Mouse (Mus musculus) cerebellum, adult 9-11 months (tissue): Measurements from ENCODE around the gene Usp26.

Experiments
- DNase-seq: peaks from one replicate; pipeline ENCODE4 v3.0.0; 2022

Usp26 gene

DNA sequence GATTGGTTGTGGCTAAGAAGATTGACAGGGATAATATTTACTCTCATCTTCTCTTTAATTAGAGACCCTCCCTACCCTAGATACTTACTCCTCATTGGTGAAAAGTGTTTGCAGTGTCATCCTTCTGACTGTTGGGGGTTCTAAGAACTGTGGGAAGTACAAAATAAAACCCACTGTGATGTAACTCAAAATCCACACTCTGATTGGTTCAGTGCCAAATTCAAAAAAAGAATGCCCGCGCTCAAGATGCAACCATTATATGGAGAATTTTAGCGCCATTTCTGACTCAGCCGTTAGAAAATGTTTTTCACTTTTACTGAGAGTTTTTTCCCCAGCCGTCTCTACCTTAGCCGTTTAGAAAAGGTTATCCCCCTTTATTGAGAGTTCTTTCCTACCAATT, at the start of gene Usp26:
Gene Usp26, minus strand, starts transcription at position 101 of the 400 bp plus-strand sequence.
- DNase-seq, result no peak

DNA sequence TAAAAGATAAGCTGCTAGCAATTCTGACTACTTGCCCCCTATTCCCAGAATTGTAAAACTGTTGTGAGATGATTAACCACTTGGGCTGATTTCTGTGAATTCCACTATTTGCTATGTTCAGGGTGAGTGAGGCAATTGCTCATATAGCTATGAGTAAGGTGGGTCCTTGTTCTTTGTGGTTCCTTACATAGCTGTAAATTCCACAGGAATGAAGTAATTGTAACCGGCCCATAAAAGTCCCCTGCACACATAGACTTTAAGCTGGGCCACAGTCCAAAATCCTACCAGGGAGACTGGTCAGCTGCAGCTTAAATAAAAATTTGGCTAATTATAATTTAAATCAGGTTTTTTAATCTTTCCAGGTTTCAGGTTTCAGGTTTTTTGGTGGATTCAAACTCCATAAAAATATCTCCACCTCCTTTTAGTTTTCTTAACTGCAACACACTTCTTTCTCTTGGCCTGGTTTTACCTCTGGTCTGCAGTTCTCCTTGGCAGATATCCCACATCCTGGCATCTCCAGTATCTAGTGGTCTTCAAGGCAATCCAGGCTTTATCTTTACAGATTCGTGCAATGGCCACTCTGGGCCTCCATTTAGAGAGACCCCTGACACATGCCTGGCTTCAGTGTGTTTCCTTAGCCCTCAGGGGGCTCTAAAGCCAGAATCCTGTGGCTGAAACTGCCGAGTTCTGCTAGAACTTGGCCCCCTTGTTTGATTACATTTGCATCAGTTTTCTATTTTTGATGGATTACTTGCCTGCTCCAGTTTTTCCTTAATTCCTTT, 13.6 kb upstream of the Usp26 start:
- DNase-seq, result no peak

DNA sequence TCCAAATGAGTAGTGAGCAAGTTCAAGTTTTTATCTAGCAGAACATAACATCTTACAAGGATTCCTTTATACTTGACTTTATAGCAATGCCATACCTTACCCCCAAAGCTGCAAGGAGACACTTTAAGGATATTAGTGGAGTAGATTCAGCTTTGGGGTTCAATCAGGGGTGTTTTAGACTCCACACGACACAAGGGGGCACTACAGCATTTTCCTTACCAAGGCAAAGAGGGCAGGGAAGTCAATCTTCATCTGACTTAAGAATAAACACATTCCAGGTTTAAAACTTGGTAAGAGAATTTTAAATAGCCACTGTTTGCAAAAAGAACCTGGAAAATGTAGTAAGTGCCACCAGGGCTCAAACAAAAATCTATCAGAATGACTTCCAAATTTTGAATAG, 33.6 kb downstream of the Usp26 start:
- DNase-seq, result no peak

DNA sequence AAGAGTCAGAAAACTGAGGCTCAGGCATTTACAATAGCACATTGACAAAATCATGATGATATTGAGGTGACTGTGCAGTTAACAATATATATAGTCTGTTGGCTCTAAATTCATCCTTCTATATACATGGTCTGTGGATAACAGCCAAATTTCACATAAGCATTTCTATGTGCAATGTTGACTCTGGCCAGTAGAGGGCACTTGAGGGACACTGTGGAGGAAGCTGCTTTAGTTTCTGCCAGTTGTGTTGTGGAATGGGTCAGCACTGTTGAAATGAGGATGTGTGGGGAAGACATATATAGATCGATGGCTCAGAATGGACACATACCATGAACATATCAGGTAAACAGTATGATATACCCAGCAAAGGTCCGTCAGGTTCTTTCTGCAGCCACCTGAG, 64.6 kb downstream of the Usp26 start:
- peak; percentile 2 for DNase-seq

DNA sequence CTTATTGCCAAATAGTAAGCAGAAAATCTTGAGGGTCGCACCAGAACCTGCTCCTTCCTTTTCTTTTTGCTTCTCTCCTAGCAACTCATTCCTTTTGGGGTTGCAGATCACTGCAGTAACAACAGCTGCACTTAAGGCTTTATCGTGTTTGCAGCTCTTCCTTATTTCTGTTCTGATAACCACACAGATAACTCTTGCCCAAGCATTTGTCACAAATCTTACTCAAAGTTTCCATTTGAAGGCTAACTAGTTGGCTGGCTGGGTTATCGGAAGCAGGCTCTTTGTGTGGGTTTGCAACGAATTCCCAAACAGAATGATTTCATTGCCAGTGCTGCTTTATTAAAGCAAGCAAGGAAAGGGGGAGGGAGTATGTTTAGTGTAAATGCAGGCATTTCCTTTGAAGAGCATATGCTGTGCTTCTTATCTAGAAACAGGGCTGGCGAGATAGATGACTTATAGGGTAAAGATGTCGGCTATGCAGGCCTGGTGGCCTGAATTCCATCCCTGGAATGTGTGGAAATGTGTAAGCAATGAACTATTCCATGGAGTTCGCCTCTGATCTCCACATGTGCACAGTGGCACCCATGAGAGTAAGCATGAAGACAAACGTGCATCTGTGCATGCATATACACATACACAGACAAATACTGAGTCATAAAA, 86.8 kb downstream of the Usp26 start:
- no peak for DNase-seq

DNA sequence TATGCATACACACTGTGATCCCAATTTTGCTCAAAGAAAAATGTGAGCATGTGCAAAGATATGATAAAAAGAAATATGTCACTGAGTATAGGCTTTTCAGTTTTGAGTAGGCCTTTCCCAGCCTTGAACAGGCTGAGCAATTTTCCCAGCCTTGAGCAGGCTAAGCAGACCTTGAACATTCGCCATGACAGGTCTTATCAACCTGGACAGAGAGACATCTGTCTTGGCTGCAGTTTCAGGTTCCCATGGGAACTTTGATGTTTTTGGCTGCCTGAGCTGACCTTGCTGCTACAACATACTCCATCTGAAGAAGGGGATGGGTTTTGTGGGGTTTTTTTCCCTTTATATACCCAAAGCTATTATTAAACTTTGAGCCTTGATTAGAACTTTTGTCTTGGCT, 88.0 kb downstream of the Usp26 start:
- DNase-seq, result no peak
